Comparison of ENCODE assay signal across 8 mouse cellular contexts in genomic region chr15:77344127-77345125, GRCm38 (mm10). TPM values are rescaled to one million over a fixed set of nuclear protein-coding genes. Genes with fewer than 3 reads are reported as not detected.
DNase-seq lines count a peak whose midpoint lies in the region; ATAC-seq and TF ChIP-seq lines count a peak whose summit lies in the region.

No protein-coding gene starts in this region.

- no peak for TF ChIP-seq CTCF in kidney, adult 2 months (conservative IDR thresholded peaks at IDR 0.05; ENCODE audit: insufficient read depth, insufficient read length, low read depth, low read length)
- TF ChIP-seq CTCF in kidney, postnatal 0 days (IDR thresholded peaks at IDR 0.05; ENCODE audit: low read depth): no peak

- no peak for ATAC-seq in forebrain, embryonic 11.5 days (replicated peaks; ENCODE audit: low FRiP score)
- no peak; the same call in 1 of the 2 replicates for ATAC-seq in kidney, postnatal 0 days (replicated peaks; ENCODE audit: low FRiP score, low read depth)
- ATAC-seq in neural tube, embryonic 12.5 days (ENCODE audit: low FRiP score, low read depth): 0 out of 2 replicates have a peak, but pooled peaks have one; percentile 34

- WGBS in kidney, adult 2 months: 40% methylated on average over 17 of the region's 17 CpGs
- 50% methylated on average over 17 of the region's 17 CpGs for WGBS in forebrain, embryonic 11.5 days
- WGBS in kidney, postnatal 0 days: 17% methylated on average over 17 of the region's 17 CpGs
- 44% methylated on average over 17 of the region's 17 CpGs for WGBS in neural tube, embryonic 12.5 days

- H3K27me3 ChIP-seq in kidney, adult 2 months (replicated peaks; ENCODE audit: control insufficient read depth, insufficient read depth, low read length): no peaks in the 10 kb centered on the region
- H3K27me3 ChIP-seq in forebrain, embryonic 11.5 days (ENCODE audit: control insufficient read depth, insufficient read depth, low read length): no peaks in the 10 kb centered on the region
- H3K27me3 ChIP-seq in kidney, postnatal 0 days (ENCODE audit: insufficient read depth, low read length): no peaks in the 10 kb centered on the region
- H3K27me3 ChIP-seq in neural tube, embryonic 12.5 days (replicated peaks): no peaks in the 10 kb centered on the region

- no peak for TF ChIP-seq POLR2A in kidney, adult 2 months (IDR thresholded peaks at IDR 0.05; ENCODE audit: low read depth, low read length)

- H3K9me3 ChIP-seq in forebrain, embryonic 11.5 days (ENCODE audit: control insufficient read depth, low read length): no peaks in the 10 kb centered on the region
- H3K9me3 ChIP-seq in kidney, postnatal 0 days (replicated peaks; ENCODE audit: low read length): no peaks in the 10 kb centered on the region
- H3K9me3 ChIP-seq in neural tube, embryonic 12.5 days: no peaks in the 10 kb centered on the region

- H3K9ac ChIP-seq in forebrain, embryonic 11.5 days (ENCODE audit: low read length): peak overlapping the region; percentile 59
- peak overlapping the region; percentile 24; the same call in 1 of the 2 replicates for H3K9ac ChIP-seq in kidney, postnatal 0 days (ENCODE audit: low read depth, low read length)
- no peak overlapping the region for H3K9ac ChIP-seq in neural tube, embryonic 12.5 days

- H3K36me3 ChIP-seq in kidney, adult 2 months (ENCODE audit: control insufficient read depth, insufficient read depth, low read length): no peaks in the 10 kb centered on the region
- H3K36me3 ChIP-seq in forebrain, embryonic 11.5 days (ENCODE audit: control insufficient read depth, insufficient read depth, low read length): no peaks in the 10 kb centered on the region
- H3K36me3 ChIP-seq in kidney, postnatal 0 days (ENCODE audit: insufficient read depth, low read length): no peaks in the 10 kb centered on the region
- H3K36me3 ChIP-seq in neural tube, embryonic 12.5 days: no peaks in the 10 kb centered on the region

- DNase-seq in kidney, adult 2 months: peak; percentile 43
- DNase-seq in kidney, adult 18-20 months: no peak
- DNase-seq in forebrain, embryonic 11.5 days (ENCODE audit: low spot score): no peak
- DNase-seq in kidney, postnatal 0 days (ENCODE audit: low spot score): peak; percentile 86
- DNase-seq in adrenal gland, adult 18-20 months (ENCODE audit: low spot score in 2 of 2): no peak
- DNase-seq in thymus, postnatal 36 days: no peak
- no peak for DNase-seq in ovary, adult 18-20 months (ENCODE audit: low spot score)

- peak overlapping the region; percentile 14 for H3K4me3 ChIP-seq in kidney, adult 2 months (ENCODE audit: insufficient read depth, low read depth, low read length)
- no peak overlapping the region for H3K4me3 ChIP-seq in forebrain, embryonic 11.5 days (ENCODE audit: low read depth, low read length)
- H3K4me3 ChIP-seq in kidney, postnatal 0 days (replicated peaks; ENCODE audit: low read depth, low read length): 0 out of 2 replicates have a peak overlapping the region, but pooled peaks have one; percentile 2
- no peak overlapping the region for H3K4me3 ChIP-seq in neural tube, embryonic 12.5 days

- no peak overlapping the region for H3K4me2 ChIP-seq in forebrain, embryonic 11.5 days (ENCODE audit: low read depth, low read length, severe bottlenecking)
- peak overlapping the region; percentile 49 for H3K4me2 ChIP-seq in kidney, postnatal 0 days (ENCODE audit: low read length)
- peak overlapping the region; percentile 53 for H3K4me2 ChIP-seq in neural tube, embryonic 12.5 days (replicated peaks)

- H3K4me1 ChIP-seq in kidney, adult 2 months (ENCODE audit: control insufficient read depth, insufficient read depth, low read length): no peaks in the 10 kb centered on the region
- H3K4me1 ChIP-seq in forebrain, embryonic 11.5 days (replicated peaks; ENCODE audit: control insufficient read depth, insufficient read depth, low read length): peaks cover 2% of the 10 kb centered on the region; the same call in 1 of the 2 replicates
- peaks cover 12% of the 10 kb centered on the region; the same call in 1 of the 2 replicates for H3K4me1 ChIP-seq in kidney, postnatal 0 days (replicated peaks; ENCODE audit: insufficient read depth, low read length)
- H3K4me1 ChIP-seq in neural tube, embryonic 12.5 days: peaks cover 34% of the 10 kb centered on the region

- H3K27ac ChIP-seq in kidney, adult 2 months (ENCODE audit: insufficient read depth, low read depth, low read length): peak overlapping the region; percentile 36; the same call in 1 of the 2 replicates
- H3K27ac ChIP-seq in forebrain, embryonic 11.5 days (ENCODE audit: low read depth, low read length): peak overlapping the region; percentile 57
- H3K27ac ChIP-seq in kidney, postnatal 0 days: peak overlapping the region; percentile 88
- H3K27ac ChIP-seq in neural tube, embryonic 12.5 days: peak overlapping the region; percentile 27

RNA-seq across cellular contexts. Expression of gene Rbfox2, which starts 37.6 kb away (rescaled TPM):
- polyA plus RNA-seq in kidney, adult 2 months (2012; rRNA removed): 18.7 and 20.3 TPM in 2 replicates
- polyA plus RNA-seq in forebrain, embryonic 11.5 days (2014; fragmentation: Nextera tagmentation; extraction: Ambion mirVana): 68.2 and 77.6 TPM in 2 replicates
- polyA plus RNA-seq in kidney, postnatal 0 days (2015; fragmentation: Nextera tagmentation; extraction: Ambion mirVana): 22.7 and 25.1 TPM in 2 replicates
- 148 and 159 TPM in 2 replicates for polyA plus RNA-seq in neural tube, embryonic 12.5 days (2016; fragmentation: Nextera tagmentation; extraction: Ambion mirVana)
- total RNA-seq in adrenal gland, adult 18-20 months (2021): 10 to 100 TPM; 41.0 to 48.5 TPM

RNA-seq across cellular contexts. Expression of gene Apol7a, which starts 54.5 kb away (rescaled TPM):
- not detected in 2 replicates for polyA plus RNA-seq in kidney, adult 2 months (2012; rRNA removed)
- not detected in 2 replicates for polyA plus RNA-seq in forebrain, embryonic 11.5 days (2014; fragmentation: Nextera tagmentation; extraction: Ambion mirVana)
- 0.09 and 0.13 TPM in 2 replicates for polyA plus RNA-seq in kidney, postnatal 0 days (2015; fragmentation: Nextera tagmentation; extraction: Ambion mirVana)
- not detected in 2 replicates for polyA plus RNA-seq in neural tube, embryonic 12.5 days (2016; fragmentation: Nextera tagmentation; extraction: Ambion mirVana)
- under 1 TPM in 1 of 2 experiments, not detected in 1; 0.22 TPM for total RNA-seq in adrenal gland, adult 18-20 months (2021)

Comparison
In these comparisons a context has a peak if more than half of its experiments do, and no peak if none do; other contexts are left out.
1. DNase-seq: peak in kidney, adult 2 months (single experiment) and kidney, postnatal 0 days (single experiment); none in kidney, adult 18-20 months (single experiment), forebrain, embryonic 11.5 days (single experiment), adrenal gland, adult 18-20 months (0 of 2), thymus, postnatal 36 days (0 of 2) and ovary, adult 18-20 months (single experiment).
2. H3K27ac ChIP-seq: peak in every context shown above with its lines; median percentile 88 in kidney, postnatal 0 days; 57 in forebrain, embryonic 11.5 days; 36 in kidney, adult 2 months; 27 in neural tube, embryonic 12.5 days.
3. H3K4me3 ChIP-seq: peak in kidney, adult 2 months (single experiment) and kidney, postnatal 0 days (single experiment); none in forebrain, embryonic 11.5 days (single experiment) and neural tube, embryonic 12.5 days (single experiment).